In genomic region chr6:71830690-71831580, GRCm38 (mm10) we compare ENCODE assay signal across 8 mouse cellular contexts. TPM values are rescaled to one million over a fixed set of nuclear protein-coding genes. Genes with fewer than 3 reads are reported as not detected.
A peak's percentile ranks its signal among the peaks of the same experiment; 100 is the strongest.
DNase-seq lines count a peak whose midpoint lies in the region; ATAC-seq and TF ChIP-seq lines count a peak whose summit lies in the region.

Immt (plus strand) TSS chr6:71831331.

- peak within 1 kb of the TSS; percentile 54 for H3K4me2 ChIP-seq in kidney, embryonic 14.5 days (replicated peaks; ENCODE audit: low read depth, low read length)
- peak within 1 kb of the TSS; percentile 68 for H3K4me2 ChIP-seq in limb, embryonic 15.5 days

- peak within 1 kb of the TSS; percentile 88 for H3K9ac ChIP-seq in kidney, embryonic 14.5 days (ENCODE audit: low read depth, low read length)
- H3K9ac ChIP-seq in limb, embryonic 15.5 days, result peak within 1 kb of the TSS; percentile 76

- peak; percentile 99 for ATAC-seq in kidney, embryonic 14.5 days (ENCODE audit: low FRiP score, low TSS enrichment)
- peak; percentile 100 for ATAC-seq in limb, embryonic 15.5 days (ENCODE audit: insufficient number of reproducible peaks, low FRiP score, low TSS enrichment, low read depth)

- TF ChIP-seq POLR2A in bone marrow macrophage, adult 2 months (IDR thresholded peaks at IDR 0.05; ENCODE audit: borderline replicate concordance, low read depth, low read length), result no peak
- TF ChIP-seq POLR2A in embryonic fibroblast, embryonic 13.5 days (IDR thresholded peaks at IDR 0.05; ENCODE audit: low read depth, low read length), result peak; percentile 91

- peak within 1 kb of the TSS; percentile 83 for H3K27ac ChIP-seq in bone marrow macrophage, adult 2 months (ENCODE audit: insufficient read depth, low read depth, low read length)
- peak within 1 kb of the TSS; percentile 91 for H3K27ac ChIP-seq in embryonic fibroblast, embryonic 13.5 days (ENCODE audit: insufficient read depth, low read length)
- peak within 1 kb of the TSS; percentile 91 for H3K27ac ChIP-seq in kidney, embryonic 14.5 days (ENCODE audit: low read depth, low read length)
- peak within 1 kb of the TSS; percentile 94 for H3K27ac ChIP-seq in limb, embryonic 15.5 days

- WGBS in kidney, embryonic 14.5 days, result under 1% methylated on average over 64 of the region's 64 CpGs
- WGBS in limb, embryonic 15.5 days, result under 1% methylated on average over 64 of the region's 64 CpGs

- no peak for TF ChIP-seq CTCF in bone marrow macrophage, adult 2 months (IDR thresholded peaks at IDR 0.05; ENCODE audit: low read depth, low read length)
- TF ChIP-seq CTCF in embryonic fibroblast, embryonic 13.5 days (IDR thresholded peaks at IDR 0.05; ENCODE audit: borderline replicate concordance, insufficient read depth, low read length), result no peak

- H3K4me1 ChIP-seq in bone marrow macrophage, adult 2 months (ENCODE audit: control insufficient read depth, insufficient read depth, low read length), result peaks cover 2% of the 10 kb centered on the region
- peaks cover 2% of the 10 kb centered on the region; the same call in 1 of the 2 replicates for H3K4me1 ChIP-seq in embryonic fibroblast, embryonic 13.5 days (ENCODE audit: control insufficient read depth, insufficient read depth, low read length)
- peaks cover 5% of the 10 kb centered on the region; the same call in 1 of the 2 replicates for H3K4me1 ChIP-seq in kidney, embryonic 14.5 days (ENCODE audit: control insufficient read depth, insufficient read depth, low read length)
- peaks cover 9% of the 10 kb centered on the region for H3K4me1 ChIP-seq in limb, embryonic 15.5 days

- no peaks in the 10 kb centered on the region for H3K9me3 ChIP-seq in kidney, embryonic 14.5 days (ENCODE audit: control insufficient read depth, low read length)
- H3K9me3 ChIP-seq in limb, embryonic 15.5 days, result no peaks in the 10 kb centered on the region

- peak; percentile 92 for DNase-seq in A20 (ENCODE audit: low read depth, low spot score)
- DNase-seq in heart, adult 9 months (ENCODE audit: low spot score in 2 of 2), result peak; percentile 97
- peak; percentile 87 to 91 for DNase-seq in monocyte, adult 2 months (ENCODE audit: low read depth in 1 of 2, low spot score in 2 of 2)
- peak; percentile 97 to 98 for DNase-seq in spleen, postnatal 36 days (ENCODE audit: low spot score in 2 of 2)

- H3K36me3 ChIP-seq in kidney, embryonic 14.5 days (ENCODE audit: control insufficient read depth, insufficient read depth, low read length), result peaks cover 4% of the 10 kb centered on the region; the same call in 1 of the 2 replicates
- H3K36me3 ChIP-seq in limb, embryonic 15.5 days, result peaks cover 13% of the 10 kb centered on the region; the same call in 1 of the 2 replicates

- H3K4me3 ChIP-seq in bone marrow macrophage, adult 2 months (ENCODE audit: insufficient read depth, low read length), result peak within 1 kb of the TSS; percentile 98
- H3K4me3 ChIP-seq in embryonic fibroblast, embryonic 13.5 days (ENCODE audit: insufficient read depth, low read length), result peak within 1 kb of the TSS; percentile 89
- H3K4me3 ChIP-seq in kidney, embryonic 14.5 days (ENCODE audit: low read length), result peak within 1 kb of the TSS; percentile 95
- peak within 1 kb of the TSS; percentile 97 for H3K4me3 ChIP-seq in limb, embryonic 15.5 days

- H3K27me3 ChIP-seq in kidney, embryonic 14.5 days (ENCODE audit: control insufficient read depth, insufficient read depth, low read length), result no peaks in the 10 kb centered on the region
- H3K27me3 ChIP-seq in limb, embryonic 15.5 days, result no peaks in the 10 kb centered on the region

RNA-seq across cellular contexts. Expression of gene Immt, which starts in this region (rescaled TPM):
- polyA plus RNA-seq in bone marrow macrophage, adult 2 months (2012; ENCODE audit: insufficient read depth, insufficient read length, missing spikeins), result 68.7 and 73.4 TPM in 2 replicates
- 132 and 134 TPM in 2 replicates for polyA plus RNA-seq in embryonic fibroblast, embryonic 13.5 days (2011; ENCODE audit: insufficient read length, low read depth, missing spikeins)
- polyA plus RNA-seq in kidney, embryonic 14.5 days (2014; fragmentation: Nextera tagmentation; extraction: Ambion mirVana), result 179 and 226 TPM in 2 replicates
- 150 and 157 TPM in 2 replicates for polyA plus RNA-seq in limb, embryonic 15.5 days (2015; fragmentation: Nextera tagmentation; extraction: Ambion mirVana)

Comparison
In these comparisons a context has a peak if more than half of its experiments do, and no peak if none do; other contexts are left out.
1. Peak in every context shown above with its lines: DNase-seq, ATAC-seq, H3K4me3 ChIP-seq and H3K27ac ChIP-seq.